Mouse (Mus musculus) stomach, postnatal 0 days (tissue): ENCODE results near the gene Adcy4. TPM values are rescaled to one million over a fixed set of nuclear protein-coding genes. Genes with fewer than 3 reads are reported as not detected.
A peak's percentile ranks its signal among the peaks of the same experiment; 100 is the strongest.

Source experiments
- ATAC-seq: fragments of 200-750 bp; cut with Nextera tagmentation; 2 replicates; pipeline ENCODE4 v1.8.0; 2017; ENCODE audit not compliant: low FRiP score, low TSS enrichment
- DNase-seq: peaks from one replicate; pipeline ENCODE4 v3.0.0-alpha.2; 2016; ENCODE audit warnings: low spot score
- H3K27ac ChIP-seq: fragments of 300-500 bp; sonication (generic); replicated peaks from 2 replicates; pipeline ENCODE4 v1.5.1; 2014; ENCODE audit warnings: mild to moderate bottlenecking, control low read depth
- H3K27me3 ChIP-seq: fragments of 300-500 bp; sonication (generic); 2 replicates; pipeline ENCODE4 v1.6.1; 2014; ENCODE audit warnings: low read length; ENCODE audit not compliant: control insufficient read depth, insufficient read depth
- H3K36me3 ChIP-seq: fragments of 300-500 bp; sonication (generic); 2 replicates; pipeline ENCODE4 v1.6.1; 2014; ENCODE audit warnings: low read length, mixed read lengths; ENCODE audit not compliant: control insufficient read depth, insufficient read depth
- H3K4me1 ChIP-seq: fragments of 300-500 bp; sonication (generic); replicated peaks from 2 replicates; pipeline ENCODE4 v1.6.1; 2014; ENCODE audit warnings: antibody characterized with exemption; ENCODE audit not compliant: control insufficient read depth, insufficient read depth
- H3K4me2 ChIP-seq: fragments of 300-500 bp; sonication (generic); replicated peaks from 2 replicates; pipeline ENCODE4 v1.6.1; 2014; ENCODE audit warnings: low read depth, mild to moderate bottlenecking, control low read depth, moderate library complexity
- H3K4me3 ChIP-seq: fragments of 300-500 bp; sonication (generic); 2 replicates; pipeline ENCODE4 v1.5.1; 2014; ENCODE audit warnings: low read depth, low read length, control low read depth
- H3K9ac ChIP-seq: fragments of 300-500 bp; sonication (generic); 2 replicates; pipeline ENCODE4 v1.6.1; 2014; ENCODE audit warnings: mild to moderate bottlenecking, low read length, control low read depth, mixed read lengths
- H3K9me3 ChIP-seq: fragments of 300-500 bp; sonication (generic); 2 replicates; pipeline ENCODE4 v1.6.1; 2016; ENCODE audit warnings: low read length; ENCODE audit not compliant: control insufficient read depth
- CTCF ChIP-seq: IDR thresholded peaks from 2 replicates; pipeline ENCODE4 v1.5.1; 2016; ENCODE audit warnings: antibody characterized with exemption, low read depth, mild to moderate bottlenecking, moderate library complexity
- EP300 ChIP-seq: optimal IDR thresholded peaks from 2 replicates; pipeline ENCODE3; 2016; ENCODE audit warnings: antibody characterized with exemption
- WGBS: fragments of 180-500 bp; shearing (Covaris S2); extraction: QIAGEN DNeasy Blood & Tissue Kit; methylation state at CpG from one replicate; pipeline ENCODE4 v1.1.7; 2014; 5-methylcytosine and 5-hydroxymethylcytosine counted together
- polyA plus RNA-seq: library from polyadenylated mRNA; unstranded; fragments of >200 nt; fragmentation: Nextera tagmentation; extraction: Ambion mirVana; gene quantifications from 2 replicates; pipeline ENCODE4 v1.2.1, GENCODE M21; 2015

Adcy4 gene
- polyA plus RNA-seq, 1 experiment from 2014 or later = 2.3 TPM

GRCm38 (mm10) chr14:55733889-55734288 lies 50.0 kb downstream of the Adcy4 start:
- DNase-seq = peak; percentile 70
- peak; percentile 47 for TF ChIP-seq EP300
- no peak for TF ChIP-seq CTCF
- no peaks in the 10 kb centered on the region for H3K27me3 ChIP-seq
- no peaks in the 10 kb centered on the region for H3K4me1 ChIP-seq
- no peaks in the 10 kb centered on the region for H3K9me3 ChIP-seq
- no peak overlapping the region for H3K9ac ChIP-seq
- H3K4me3 ChIP-seq = no peak overlapping the region
- no peak overlapping the region for H3K27ac ChIP-seq
- ATAC-seq = peak; percentile 94
- WGBS = 51% methylated on average over 10 of the region's 10 CpGs
- H3K4me2 ChIP-seq = no peak overlapping the region
- no peaks in the 10 kb centered on the region for H3K36me3 ChIP-seq

GRCm38 (mm10) chr14:55730531-55731032 lies 53.3 kb downstream of the Adcy4 start:
- Histone ChIP-seq H3K9ac (no peak overlapping the region), H3K27ac (no peak overlapping the region), H3K9me3 (no peaks in the 10 kb centered on the region), H3K36me3 (no peaks in the 10 kb centered on the region), H3K4me1 (no peaks in the 10 kb centered on the region), H3K27me3 (no peaks in the 10 kb centered on the region), H3K4me2 (no peak overlapping the region), H3K4me3 (no peak overlapping the region)
- TF ChIP-seq CTCF (no peak), EP300 (no peak)
- no peak for ATAC-seq
- no peak for DNase-seq
- WGBS = 72% methylated on average over 7 of the region's 7 CpGs

GRCm38 (mm10) chr14:55730116-55730515 lies 53.8 kb downstream of the Adcy4 start:
- no peak overlapping the region for H3K27ac ChIP-seq
- no peaks in the 10 kb centered on the region for H3K4me1 ChIP-seq
- H3K36me3 ChIP-seq = no peaks in the 10 kb centered on the region
- ATAC-seq (no peak), DNase-seq (no peak)
- H3K27me3 ChIP-seq = no peaks in the 10 kb centered on the region
- no peak overlapping the region for H3K4me3 ChIP-seq
- 69% methylated on average over 7 of the region's 7 CpGs for WGBS
- H3K9ac ChIP-seq = no peak overlapping the region
- TF ChIP-seq CTCF (no peak), EP300 (no peak)
- H3K9me3 ChIP-seq = no peaks in the 10 kb centered on the region
- H3K4me2 ChIP-seq = no peak overlapping the region

- H3K9me3 ChIP-seq = no peaks in the 10 kb centered on the region
- no peak overlapping the region for H3K4me3 ChIP-seq
- no peak for DNase-seq
- peak; percentile 24; the same call in 1 of the 2 replicates for ATAC-seq
- H3K27ac ChIP-seq = no peak overlapping the region
- no peak for TF ChIP-seq CTCF
- no peak for TF ChIP-seq EP300
- WGBS = 50% methylated on average over 8 of the region's 8 CpGs
- H3K36me3 ChIP-seq = no peaks in the 10 kb centered on the region
- H3K4me1 ChIP-seq = no peaks in the 10 kb centered on the region
- H3K4me2 ChIP-seq = no peak overlapping the region
- no peak overlapping the region for H3K9ac ChIP-seq
- no peaks in the 10 kb centered on the region for H3K27me3 ChIP-seq
These were observed 55.8 kb downstream of the Adcy4 start for GRCm38 (mm10) chr14:55727889-55728685.

- Histone ChIP-seq H3K9me3 (no peaks in the 10 kb centered on the region), H3K27ac (no peak overlapping the region), H3K36me3 (no peaks in the 10 kb centered on the region), H3K9ac (no peak overlapping the region), H3K27me3 (no peaks in the 10 kb centered on the region), H3K4me2 (no peak overlapping the region), H3K4me3 (no peak overlapping the region), H3K4me1 (no peaks in the 10 kb centered on the region)
- TF ChIP-seq EP300 = no peak
- TF ChIP-seq CTCF = no peak
- DNase-seq (no peak), ATAC-seq (no peak)
These were observed 57.6 kb downstream of the Adcy4 start for GRCm38 (mm10) chr14:55726261-55726660.

- Histone ChIP-seq H3K36me3 (no peaks in the 10 kb centered on the region), H3K4me1 (no peaks in the 10 kb centered on the region), H3K4me2 (no peak overlapping the region), H3K9ac (no peak overlapping the region), H3K27ac (0 out of 2 replicates have a peak overlapping the region, but pooled peaks have one; percentile 24), H3K27me3 (no peaks in the 10 kb centered on the region), H3K4me3 (no peak overlapping the region), H3K9me3 (no peaks in the 10 kb centered on the region)
- WGBS = 37% methylated on average over 8 of the region's 8 CpGs
- peak; percentile 57 for DNase-seq
- peak; percentile 13; the same call in 1 of the 2 replicates for ATAC-seq
- TF ChIP-seq CTCF = no peak
These were observed 59.5 kb downstream of the Adcy4 start for GRCm38 (mm10) chr14:55724411-55724871.
